Comparison of ENCODE assay signal across 20 mouse cellular contexts in the genomic region with DNA sequence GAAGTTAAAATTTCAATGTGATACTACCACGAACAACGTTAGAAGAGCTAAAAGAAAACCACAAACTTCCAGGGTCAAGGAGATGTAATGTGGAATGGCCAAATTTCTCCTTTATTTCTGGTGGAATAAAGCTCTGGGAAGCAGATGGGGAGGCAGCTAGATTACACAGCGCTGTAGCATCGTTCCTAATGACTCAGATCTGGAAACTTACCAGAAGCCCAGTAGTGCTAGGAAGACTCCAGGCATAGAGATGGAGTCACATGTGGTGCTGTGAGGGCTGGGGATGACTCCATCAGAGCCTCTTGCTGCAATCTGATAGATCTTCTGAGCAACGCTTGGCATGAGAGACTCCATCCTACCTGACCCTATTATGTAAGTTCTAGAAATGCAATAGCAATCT.
A peak's percentile ranks its signal among the peaks of the same experiment; 100 is the strongest.
DNase-seq lines count a peak whose midpoint lies in the region; ATAC-seq lines count a peak whose summit lies in the region.
"Had no signal": no experiment of that assay in that cellular context is flagged by ENCODE, and none has a peak within 500 bp of the region (broad histone marks: within the 10 kb centered on the region; RNA-seq: fewer than 3 reads in every experiment).

No protein-coding gene starts in this region.

- H3K4me2 ChIP-seq in midbrain, embryonic 11.5 days = no peak overlapping the region
- no peak overlapping the region for H3K4me2 ChIP-seq in midbrain, embryonic 13.5 days (replicated peaks)
- H3K4me2 ChIP-seq: heart, embryonic 15.5 days; liver, embryonic 12.5 days; lung, embryonic 15.5 days; midbrain, embryonic 12.5 days had no signal

- 86% methylated on average over 5 of the region's 5 CpGs for WGBS in midbrain, embryonic 11.5 days
- WGBS in midbrain, embryonic 13.5 days = 91% methylated on average over 5 of the region's 5 CpGs

- H3K9me3 ChIP-seq in midbrain, embryonic 11.5 days (ENCODE audit: control insufficient read depth, low read length) = no peaks in the 10 kb centered on the region
- H3K9me3 ChIP-seq in midbrain, embryonic 13.5 days = no peaks in the 10 kb centered on the region; the same call in 1 of the 2 replicates
- H3K9me3 ChIP-seq: forebrain, embryonic 10.5 days; heart, embryonic 15.5 days; hindbrain, embryonic 10.5 days; liver, embryonic 12.5 days; lung, embryonic 15.5 days; midbrain, embryonic 12.5 days had no signal

- no peak overlapping the region for H3K27ac ChIP-seq in midbrain, embryonic 11.5 days (ENCODE audit: low read depth, low read length)
- H3K27ac ChIP-seq in midbrain, embryonic 13.5 days = no peak overlapping the region
- H3K27ac ChIP-seq: forebrain, embryonic 10.5 days; heart, embryonic 15.5 days; hindbrain, embryonic 10.5 days; liver, embryonic 12.5 days; lung, embryonic 15.5 days; macrophage; midbrain, embryonic 12.5 days had no signal

- H3K27me3 ChIP-seq in midbrain, embryonic 11.5 days (ENCODE audit: control insufficient read depth, insufficient read depth, low read length) = no peaks in the 10 kb centered on the region
- H3K27me3 ChIP-seq in midbrain, embryonic 13.5 days = no peaks in the 10 kb centered on the region
- H3K27me3 ChIP-seq: heart, embryonic 15.5 days; liver, embryonic 12.5 days; lung, embryonic 15.5 days; midbrain, embryonic 12.5 days had no signal

- no peak overlapping the region for H3K9ac ChIP-seq in midbrain, embryonic 11.5 days (ENCODE audit: low read length)
- H3K9ac ChIP-seq in midbrain, embryonic 13.5 days (replicated peaks) = no peak overlapping the region
- H3K9ac ChIP-seq: heart, embryonic 15.5 days; liver, embryonic 12.5 days; lung, embryonic 15.5 days; midbrain, embryonic 12.5 days had no signal

- no peak overlapping the region for H3K4me3 ChIP-seq in midbrain, embryonic 11.5 days (ENCODE audit: low read depth, low read length)
- no peak overlapping the region for H3K4me3 ChIP-seq in midbrain, embryonic 13.5 days (replicated peaks)
- H3K4me3 ChIP-seq: forebrain, embryonic 10.5 days; heart, embryonic 15.5 days; hindbrain, embryonic 10.5 days; liver, embryonic 12.5 days; lung, embryonic 15.5 days; midbrain, embryonic 12.5 days had no signal

- peak; percentile 95 for ATAC-seq in frontal cortex, adult (ENCODE audit: low TSS enrichment)
- no peak for ATAC-seq in midbrain, embryonic 11.5 days (ENCODE audit: low FRiP score)
- ATAC-seq in midbrain, embryonic 13.5 days = no peak
- ATAC-seq: liver, embryonic 12.5 days had no signal

- H3K4me1 ChIP-seq in midbrain, embryonic 11.5 days (ENCODE audit: control insufficient read depth, insufficient read depth, low read length) = peaks cover 6% of the 10 kb centered on the region
- peaks cover 8% of the 10 kb centered on the region for H3K4me1 ChIP-seq in midbrain, embryonic 13.5 days (replicated peaks)
- H3K4me1 ChIP-seq: liver, embryonic 12.5 days; lung, embryonic 15.5 days had no signal

- no peak for DNase-seq in frontal cortex, postnatal 10 days (ENCODE audit: low spot score in 2 of 2)
- DNase-seq in midbrain, embryonic 11.5 days (ENCODE audit: low spot score, missing footprints) = peak; percentile 41
- DNase-seq in brain, adult 2 months (ENCODE audit: low read depth, low spot score) = peak; percentile 89
- DNase-seq in left cerebral cortex, postnatal 36 days (ENCODE audit: low spot score in 2 of 2) = peak; percentile 13 to 16
- no peak for DNase-seq in adipocyte (ENCODE audit: low spot score)
- DNase-seq: adrenal gland, adult 8-10 months; cerebellum, adult 9-10 months; kidney, adult 2 months; kidney, postnatal 25 days; spleen, adult 18-20 months; thymus, adult 2 months had no signal

- H3K36me3 ChIP-seq in midbrain, embryonic 11.5 days (ENCODE audit: control insufficient read depth, insufficient read depth, low read length) = no peaks in the 10 kb centered on the region
- no peaks in the 10 kb centered on the region for H3K36me3 ChIP-seq in midbrain, embryonic 13.5 days
- H3K36me3 ChIP-seq: forebrain, embryonic 10.5 days; heart, embryonic 15.5 days; hindbrain, embryonic 10.5 days; liver, embryonic 12.5 days; lung, embryonic 15.5 days; midbrain, embryonic 12.5 days had no signal

- intact Hi-C loops in left cerebral cortex, postnatal 36 days (cut with DNase I) = no loop called here

Comparison
In these comparisons a context has a peak if more than half of its experiments do, and no peak if none do; other contexts are left out.
1. DNase-seq: peak in midbrain, embryonic 11.5 days (single experiment), brain, adult 2 months (single experiment) and left cerebral cortex, postnatal 36 days (2 of 2); none in frontal cortex, postnatal 10 days (0 of 2) and adipocyte (single experiment).